Mouse (Mus musculus) liver, embryonic 14 days (tissue): ENCODE results near the gene Tmem119. TPM values are rescaled to one million over a fixed set of nuclear protein-coding genes. Genes with fewer than 3 reads are reported as not detected.

Experiments used
- polyA plus RNA-seq: library from polyadenylated mRNA; depleted of rRNA; stranded (reverse); fragments of >200 nt; gene quantifications from 2 replicates; pipeline ENCODE4 v1.2.3, GENCODE M21; 2012; rRNA removed

The Tmem119 gene
- 0.73 and 1.1 TPM in 2 replicates for polyA plus RNA-seq

GRCm38 (mm10) chr5:113800280-113800679, at the start of gene Tmem119:
Gene Tmem119 (minus strand): TSS chr5:113800516.

GRCm38 (mm10) chr5:113832490-113832901, 32.2 kb upstream of the Tmem119 start, which contains the start of gene Selplg:
Gene Selplg (minus strand): TSS chr5:113832644.

GRCm38 (mm10) chr5:113772450-113772895, 27.8 kb downstream of the Tmem119 start, which contains the start of the genes Sart3 and Iscu:
Gene Sart3 (minus strand): TSS chr5:113772510.
Gene Iscu (plus strand): TSS chr5:113772748.

Other genes with a start within 250 kb of the Tmem119 start
- gene Cmklr1, start 150.1 kb downstream of the Tmem119 start, polyA plus RNA-seq, result 1.0 and 1.5 TPM in 2 replicates
- not detected in 2 replicates for gene 1700069L16Rik, start 75.7 kb downstream of the Tmem119 start, polyA plus RNA-seq
- 1.2 and 1.3 TPM in 2 replicates for gene Ficd, start 64.7 kb downstream of the Tmem119 start, polyA plus RNA-seq
- 14.1 and 16.3 TPM in 2 replicates for gene Sart3, start 28.0 kb downstream of the Tmem119 start, polyA plus RNA-seq
- gene Iscu, start 27.8 kb downstream of the Tmem119 start, polyA plus RNA-seq, result 63.1 and 64.8 TPM in 2 replicates
- gene Selplg, start 32.1 kb upstream of the Tmem119 start, polyA plus RNA-seq, result 7.0 and 7.7 TPM in 2 replicates
- 25.3 and 27.4 TPM in 2 replicates for gene Coro1c, start 108.2 kb upstream of the Tmem119 start, polyA plus RNA-seq
- gene Ssh1, start 193.4 kb upstream of the Tmem119 start, polyA plus RNA-seq, result 4.8 and 5.0 TPM in 2 replicates
- 0.02 and 0.06 TPM in 2 replicates for gene Dao, start 203.2 kb upstream of the Tmem119 start, polyA plus RNA-seq